In the genomic region with DNA sequence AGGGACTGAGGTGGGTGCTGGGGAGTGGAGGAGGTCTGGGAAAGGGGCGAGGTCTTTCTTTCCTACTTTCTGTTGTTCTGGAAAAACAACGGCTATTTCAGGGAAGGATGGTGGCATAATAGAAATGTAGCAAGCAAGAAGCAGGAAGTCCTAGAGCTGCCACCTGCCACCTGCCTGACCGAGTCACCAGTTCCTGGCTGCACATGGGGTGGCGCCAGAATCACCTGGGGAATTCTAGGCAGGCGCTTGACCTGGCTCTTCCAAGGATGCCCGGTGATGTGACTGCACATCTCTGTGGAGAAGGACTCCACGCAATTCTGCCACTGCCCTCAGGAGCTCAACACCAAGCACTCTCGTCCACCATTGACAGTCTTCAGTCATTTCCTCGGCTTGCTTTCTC, we compare ENCODE assay signal across 12 mouse cellular contexts. TPM values are rescaled to one million over a fixed set of nuclear protein-coding genes. Genes with fewer than 3 reads are reported as not detected.
DNase-seq lines count a peak whose midpoint lies in the region; ATAC-seq and TF ChIP-seq lines count a peak whose summit lies in the region.
"Had no signal": no experiment of that assay in that cellular context is flagged by ENCODE, and none has a peak within 500 bp of the region (broad histone marks: within the 10 kb centered on the region; RNA-seq: fewer than 3 reads in every experiment).

No protein-coding gene starts in this region.

- ATAC-seq in embryonic facial prominence, embryonic 13.5 days (ENCODE audit: insufficient number of reproducible peaks, insufficient read depth, low FRiP score, low TSS enrichment, low read depth): no peak
- no peak for ATAC-seq in kidney, postnatal 0 days (replicated peaks; ENCODE audit: low FRiP score, low read depth)
- no peak for ATAC-seq in neural tube, embryonic 15.5 days (ENCODE audit: low FRiP score)
- ATAC-seq in stomach, embryonic 16.5 days (ENCODE audit: insufficient read depth, low FRiP score): no peak

- H3K4me1 ChIP-seq in embryonic facial prominence, embryonic 13.5 days: peaks cover 82% of the 10 kb centered on the region
- peaks cover 61% of the 10 kb centered on the region for H3K4me1 ChIP-seq in embryonic facial prominence, embryonic 10.5 days
- peaks cover 51% of the 10 kb centered on the region for H3K4me1 ChIP-seq in kidney, postnatal 0 days (replicated peaks; ENCODE audit: insufficient read depth, low read length)
- H3K4me1 ChIP-seq in neural tube, embryonic 15.5 days: peaks cover 45% of the 10 kb centered on the region
- H3K4me1 ChIP-seq in stomach, embryonic 16.5 days (ENCODE audit: control insufficient read depth, insufficient read depth, low read length): peaks cover 74% of the 10 kb centered on the region

- DNase-seq in embryonic facial prominence, embryonic 10.5 days (ENCODE audit: low spot score): no peak
- no peak for DNase-seq in kidney, postnatal 0 days (ENCODE audit: low spot score)
- DNase-seq in kidney, adult 9 months: no peak
- no peak for DNase-seq in neural tube, embryonic 10.5 days (ENCODE audit: extremely low spot score, low spot score)
- no peak for DNase-seq in left cerebral cortex, adult 11 months (ENCODE audit: low spot score)
- DNase-seq: adrenal gland, postnatal 14 days; kidney, adult 8-10 months; thymus, adult 18-20 months had no signal

- TF ChIP-seq CTCF in kidney, postnatal 0 days (IDR thresholded peaks at IDR 0.05; ENCODE audit: low read depth): no peak

- no peaks in the 10 kb centered on the region for H3K9me3 ChIP-seq in embryonic facial prominence, embryonic 13.5 days
- no peaks in the 10 kb centered on the region for H3K9me3 ChIP-seq in embryonic facial prominence, embryonic 10.5 days
- no peaks in the 10 kb centered on the region for H3K9me3 ChIP-seq in kidney, postnatal 0 days (replicated peaks; ENCODE audit: low read length)
- no peaks in the 10 kb centered on the region for H3K9me3 ChIP-seq in neural tube, embryonic 15.5 days (replicated peaks)
- H3K9me3 ChIP-seq in stomach, embryonic 16.5 days (replicated peaks; ENCODE audit: control insufficient read depth, low read length): no peaks in the 10 kb centered on the region

- H3K27ac ChIP-seq in embryonic facial prominence, embryonic 13.5 days: peak overlapping the region; percentile 22; the same call in 1 of the 2 replicates
- H3K27ac ChIP-seq in embryonic facial prominence, embryonic 10.5 days (replicated peaks): no peak overlapping the region
- H3K27ac ChIP-seq in kidney, postnatal 0 days: 0 out of 2 replicates have a peak overlapping the region, but pooled peaks have one; percentile 82
- peak overlapping the region; percentile 71; the same call in 1 of the 2 replicates for H3K27ac ChIP-seq in neural tube, embryonic 15.5 days (replicated peaks)
- H3K27ac ChIP-seq in stomach, embryonic 16.5 days (ENCODE audit: low read length): peak overlapping the region; percentile 96

- no peak overlapping the region for H3K9ac ChIP-seq in embryonic facial prominence, embryonic 13.5 days
- no peak overlapping the region for H3K9ac ChIP-seq in kidney, postnatal 0 days (ENCODE audit: low read depth, low read length)
- H3K9ac ChIP-seq in neural tube, embryonic 15.5 days (replicated peaks): no peak overlapping the region
- H3K9ac ChIP-seq in stomach, embryonic 16.5 days (ENCODE audit: low read length): no peak overlapping the region

- no peaks in the 10 kb centered on the region for H3K27me3 ChIP-seq in embryonic facial prominence, embryonic 13.5 days
- H3K27me3 ChIP-seq in embryonic facial prominence, embryonic 10.5 days (replicated peaks; ENCODE audit: low read depth, poor library complexity, severe bottlenecking): 0 out of 2 replicates have a peak, but pooled peaks cover 4% of the 10 kb centered on the region
- H3K27me3 ChIP-seq in kidney, postnatal 0 days (ENCODE audit: insufficient read depth, low read length): no peaks in the 10 kb centered on the region
- H3K27me3 ChIP-seq in neural tube, embryonic 15.5 days (replicated peaks): no peaks in the 10 kb centered on the region
- no peaks in the 10 kb centered on the region for H3K27me3 ChIP-seq in stomach, embryonic 16.5 days (ENCODE audit: control insufficient read depth, insufficient read depth, low read length)

- H3K4me2 ChIP-seq in embryonic facial prominence, embryonic 13.5 days: no peak overlapping the region
- H3K4me2 ChIP-seq in kidney, postnatal 0 days (ENCODE audit: low read length): no peak overlapping the region
- no peak overlapping the region for H3K4me2 ChIP-seq in neural tube, embryonic 15.5 days
- H3K4me2 ChIP-seq in stomach, embryonic 16.5 days (ENCODE audit: low read depth, low read length): peak overlapping the region; percentile 25; the same call in 1 of the 2 replicates

- no peak overlapping the region for H3K4me3 ChIP-seq in embryonic facial prominence, embryonic 13.5 days
- no peak overlapping the region for H3K4me3 ChIP-seq in embryonic facial prominence, embryonic 10.5 days
- H3K4me3 ChIP-seq in kidney, postnatal 0 days (replicated peaks; ENCODE audit: low read depth, low read length): no peak overlapping the region
- no peak overlapping the region for H3K4me3 ChIP-seq in neural tube, embryonic 15.5 days (replicated peaks)
- no peak overlapping the region for H3K4me3 ChIP-seq in stomach, embryonic 16.5 days (replicated peaks; ENCODE audit: low read length)
- H3K4me3 ChIP-seq: erythroblast, embryonic 14.5 days had no signal

- no peaks in the 10 kb centered on the region for H3K36me3 ChIP-seq in embryonic facial prominence, embryonic 13.5 days
- no peaks in the 10 kb centered on the region for H3K36me3 ChIP-seq in embryonic facial prominence, embryonic 10.5 days (replicated peaks)
- H3K36me3 ChIP-seq in kidney, postnatal 0 days (ENCODE audit: insufficient read depth, low read length): no peaks in the 10 kb centered on the region
- H3K36me3 ChIP-seq in neural tube, embryonic 15.5 days: no peaks in the 10 kb centered on the region
- no peaks in the 10 kb centered on the region for H3K36me3 ChIP-seq in stomach, embryonic 16.5 days (ENCODE audit: control insufficient read depth, insufficient read depth, low read length)

- 88% methylated on average over 9 of the region's 9 CpGs for WGBS in embryonic facial prominence, embryonic 13.5 days
- 91% methylated on average over 9 of the region's 9 CpGs for WGBS in embryonic facial prominence, embryonic 10.5 days
- 84% methylated on average over 9 of the region's 9 CpGs for WGBS in kidney, postnatal 0 days
- WGBS in neural tube, embryonic 15.5 days: 89% methylated on average over 9 of the region's 9 CpGs
- WGBS in stomach, embryonic 16.5 days: 75% methylated on average over 9 of the region's 9 CpGs

RNA-seq across cellular contexts. Expression of a gene that starts 15.2 kb away (rescaled TPM):
- polyA plus RNA-seq in embryonic facial prominence, embryonic 13.5 days (2015; fragmentation: Nextera tagmentation; extraction: Ambion mirVana): 160 and 189 TPM in 2 replicates
- polyA plus RNA-seq in embryonic facial prominence, embryonic 10.5 days (2016; fragmentation: Nextera tagmentation; extraction: Ambion mirVana): 33.0 and 36.2 TPM in 2 replicates
- polyA plus RNA-seq in kidney, postnatal 0 days (2015; fragmentation: Nextera tagmentation; extraction: Ambion mirVana): 271 and 278 TPM in 2 replicates
- 112 and 130 TPM in 2 replicates for polyA plus RNA-seq in neural tube, embryonic 15.5 days (2015; fragmentation: Nextera tagmentation; extraction: Ambion mirVana)
- 452 and 514 TPM in 2 replicates for polyA plus RNA-seq in stomach, embryonic 16.5 days (2015; fragmentation: Nextera tagmentation; extraction: Ambion mirVana)
- polyA plus RNA-seq: erythroblast, embryonic 14.5 days had no signal
